Mouse (Mus musculus) monocyte, adult 5-6 weeks (primary cell): ENCODE data around the gene Flvcr1. TPM values are rescaled to one million over a fixed set of nuclear protein-coding genes. Genes with fewer than 3 reads are reported as not detected.

Experiments
- total RNA-seq: library from RNA; stranded (forward); fragments of 200-1000, 200-491, 200-594 nt; gene quantifications from 3 replicates; pipeline ENCODE4 v1.2.3, GENCODE M21; 2017

Flvcr1 gene
- total RNA-seq, 1 experiment from 2014 or later = 54.3 TPM

Other genes starting within 250 kb of the Flvcr1 start
- gene Rps6kc1, start 114.4 kb downstream of the Flvcr1 start, total RNA-seq = 14.6 to 18.0 TPM (median 17.6 TPM) in 3 replicates
- gene Angel2, start 101.0 kb downstream of the Flvcr1 start, total RNA-seq = 41.8 to 45.9 TPM (median 43.5 TPM) in 3 replicates
- gene Vash2, start 46.9 kb downstream of the Flvcr1 start, total RNA-seq = 0.64 TPM in 1 of 3 replicates, not detected in the others
- gene Spata45, start 10.5 kb upstream of the Flvcr1 start, total RNA-seq = not detected in 3 replicates
- gene Tatdn3, start 36.8 kb upstream of the Flvcr1 start, total RNA-seq = 10.0 to 21.2 TPM (median 15.4 TPM) in 3 replicates
- gene Nsl1, start 36.9 kb upstream of the Flvcr1 start, total RNA-seq = 1.2 to 3.1 TPM (median 2.9 TPM) in 3 replicates
- 1.6 to 2.5 TPM (median 2.3 TPM) in 3 replicates for gene Batf3, start 71.7 kb upstream of the Flvcr1 start, total RNA-seq
- 0.21 to 3.1 TPM (median 1.3 TPM) in 3 replicates for gene Fam71a, start 138.7 kb upstream of the Flvcr1 start, total RNA-seq
- gene Atf3, start 191.9 kb upstream of the Flvcr1 start, total RNA-seq = 225 to 427 TPM (median 242 TPM) in 3 replicates